Mouse (Mus musculus): ENCODE results near the gene Galnt16.
A peak's percentile ranks its signal among the peaks of the same experiment; 100 is the strongest.

Gene Galnt16

DNA sequence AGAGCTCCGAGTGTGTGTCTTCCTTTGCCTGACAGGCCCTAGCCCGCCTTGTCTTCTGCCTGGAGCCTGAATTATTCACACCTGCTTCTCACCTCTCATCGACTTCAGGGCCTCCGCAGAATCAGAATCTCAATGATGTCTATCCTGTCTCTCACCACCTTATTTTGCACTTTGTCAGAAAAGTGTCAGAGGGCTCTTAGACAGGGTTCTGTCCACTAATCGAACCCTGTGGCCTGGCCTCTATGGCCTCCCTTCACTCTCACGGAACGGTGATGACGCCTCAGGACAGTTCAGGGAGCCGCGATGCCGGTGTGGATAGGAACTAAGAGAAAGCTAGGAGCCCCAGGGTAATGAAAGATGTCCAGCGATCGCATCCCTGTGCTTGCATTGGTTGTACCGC, at the start of gene Galnt16:
Galnt16 (plus strand) TSS at position 301 of the 400 bp plus-strand sequence.
- DNase-seq: no peak

DNA sequence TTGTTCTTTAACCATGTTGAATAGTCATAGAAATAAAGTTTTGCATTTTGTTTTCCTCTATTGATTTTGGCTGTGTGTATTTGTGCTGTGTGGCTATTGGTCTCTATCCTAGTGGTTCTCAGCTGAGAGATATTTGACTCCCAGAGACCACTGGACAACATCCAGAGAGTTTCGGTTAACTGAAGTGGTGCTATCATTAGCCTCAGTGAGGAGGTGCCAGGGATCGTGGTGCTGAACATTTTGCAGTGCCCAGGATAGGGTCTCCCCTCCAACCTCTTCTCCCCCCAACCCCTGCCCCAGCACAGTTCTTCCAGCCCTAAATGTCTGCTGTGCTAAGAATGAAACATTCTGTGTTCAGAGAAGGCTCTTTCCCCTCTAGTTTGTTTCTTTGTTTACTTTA, 47.9 kb upstream of the Galnt16 start:
- no peak for DNase-seq

DNA sequence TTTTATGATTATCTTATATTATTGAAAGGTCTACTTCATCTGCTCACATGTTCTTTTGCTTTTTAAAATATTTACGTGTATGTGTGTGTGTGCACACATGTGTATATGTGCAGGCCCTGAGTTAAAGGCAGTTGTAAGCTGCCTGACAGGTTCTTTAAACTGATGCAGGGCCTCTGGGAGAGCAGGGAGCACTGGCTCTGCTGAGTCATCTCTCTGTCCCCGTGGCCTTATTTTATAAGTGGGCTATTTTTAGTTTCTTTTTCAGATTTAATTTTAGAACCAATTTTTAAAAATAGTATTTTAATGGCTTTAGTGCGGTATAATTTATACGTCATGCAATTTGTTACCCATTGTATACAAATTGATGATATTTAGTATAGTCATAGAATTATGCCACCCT, 46.2 kb upstream of the Galnt16 start:
- no peak for DNase-seq

- no peak for DNase-seq
Observed at GRCm38 (mm10) chr12:80473731-80474130, 44.3 kb upstream of the Galnt16 start.

DNA sequence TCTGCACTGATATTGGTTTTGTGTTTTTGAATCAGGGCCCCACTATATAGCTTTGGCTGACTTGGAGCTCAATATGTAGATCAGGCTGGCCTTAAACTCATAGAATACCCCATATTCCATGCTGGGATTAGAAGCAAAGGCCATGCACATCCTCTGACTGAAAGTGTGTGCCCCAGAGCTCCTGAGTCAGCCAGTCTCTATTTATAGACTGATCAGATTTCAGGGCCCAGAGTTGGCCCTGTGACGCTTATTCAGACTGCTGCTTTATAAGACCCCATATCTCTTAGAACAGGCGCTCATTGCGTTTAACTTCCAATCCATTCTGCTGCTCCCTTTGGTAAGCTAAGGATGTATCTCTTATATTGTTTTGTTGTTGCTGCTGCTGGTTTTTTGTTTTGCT, 38.1 kb upstream of the Galnt16 start:
- DNase-seq: no peak

DNA sequence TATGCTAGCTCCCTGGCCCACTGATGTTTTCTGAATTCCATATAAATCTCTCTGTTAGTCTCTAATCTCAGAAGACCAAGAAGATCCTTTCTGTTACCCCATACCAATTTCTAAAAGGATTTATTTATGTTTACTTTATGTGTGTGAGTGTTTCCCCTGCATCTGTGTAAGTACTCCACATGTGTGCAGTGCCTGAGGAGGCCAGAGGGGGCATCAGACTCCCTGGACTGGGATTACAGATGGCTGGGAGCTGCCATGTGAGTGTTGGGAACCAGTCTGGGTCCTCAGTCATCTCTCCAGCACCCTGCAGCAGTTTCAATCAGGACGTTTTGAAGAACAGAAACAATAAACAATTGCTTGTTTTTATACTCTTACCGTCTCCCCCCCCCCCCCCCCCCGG, 34.7 kb upstream of the Galnt16 start:
- peak; percentile 12 for DNase-seq

DNA sequence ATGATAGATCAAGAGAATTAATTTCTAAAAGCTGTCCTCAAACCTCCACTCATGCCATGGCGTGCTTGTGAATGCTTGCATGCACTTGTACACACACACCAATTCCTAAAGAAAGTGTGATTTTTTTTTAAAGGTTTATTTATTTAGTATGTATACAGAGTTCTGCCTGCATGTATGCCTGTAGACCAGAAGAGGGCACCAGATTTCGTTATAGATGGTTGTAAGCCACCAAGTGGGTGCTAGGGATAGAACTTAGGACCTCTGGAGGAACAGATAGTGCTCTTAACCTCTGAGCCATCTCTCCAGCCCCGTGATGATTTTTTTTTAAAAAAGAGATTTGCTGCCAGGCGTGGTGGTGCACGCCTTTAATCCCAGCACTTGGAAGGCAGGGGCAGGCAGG, 24.8 kb upstream of the Galnt16 start:
- no peak for DNase-seq

- no peak for DNase-seq
Observed at GRCm38 (mm10) chr12:80495691-80496090, 22.4 kb upstream of the Galnt16 start.

DNA sequence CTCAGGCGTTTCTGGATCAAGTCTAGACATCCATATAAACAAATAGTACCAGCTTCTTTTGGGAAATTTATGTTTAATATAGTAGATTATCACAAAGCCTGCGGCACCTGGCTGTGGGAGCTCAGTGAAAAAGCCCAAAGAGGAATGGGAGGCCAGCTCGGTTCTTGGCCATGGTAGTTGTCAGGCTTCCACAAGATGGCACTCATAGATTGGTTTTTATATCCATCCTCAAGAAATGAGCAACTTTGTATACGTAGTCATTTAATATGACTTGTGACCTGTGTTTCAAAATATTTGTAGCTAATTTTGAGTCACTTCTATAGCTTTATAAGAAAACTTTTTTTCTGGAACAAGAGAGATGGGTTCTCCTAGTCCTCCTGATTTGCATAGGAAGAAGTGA, 19.7 kb upstream of the Galnt16 start:
- DNase-seq: no peak

DNA sequence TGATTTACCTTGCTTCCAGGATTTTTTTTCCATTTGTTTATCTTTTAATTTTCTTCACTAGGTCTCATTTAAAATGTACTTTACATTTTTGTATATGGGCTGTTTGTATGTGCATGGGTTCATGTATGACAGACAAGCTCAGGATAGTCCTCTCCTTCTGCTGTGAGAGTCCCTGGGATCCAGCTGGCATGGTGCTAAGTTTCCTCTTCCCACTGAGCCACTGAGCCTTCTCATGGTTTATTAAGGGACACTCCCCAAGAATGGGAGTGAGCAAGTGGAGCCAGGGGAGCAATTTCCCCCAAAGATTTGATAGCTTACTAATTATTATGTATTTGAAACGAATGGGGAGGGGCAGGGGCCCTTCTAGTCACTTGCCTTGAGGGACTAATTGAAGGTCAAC, 17.6 kb upstream of the Galnt16 start:
- DNase-seq: no peak

- DNase-seq: no peak
Observed at GRCm38 (mm10) chr12:80504718-80505117, 13.4 kb upstream of the Galnt16 start.

DNA sequence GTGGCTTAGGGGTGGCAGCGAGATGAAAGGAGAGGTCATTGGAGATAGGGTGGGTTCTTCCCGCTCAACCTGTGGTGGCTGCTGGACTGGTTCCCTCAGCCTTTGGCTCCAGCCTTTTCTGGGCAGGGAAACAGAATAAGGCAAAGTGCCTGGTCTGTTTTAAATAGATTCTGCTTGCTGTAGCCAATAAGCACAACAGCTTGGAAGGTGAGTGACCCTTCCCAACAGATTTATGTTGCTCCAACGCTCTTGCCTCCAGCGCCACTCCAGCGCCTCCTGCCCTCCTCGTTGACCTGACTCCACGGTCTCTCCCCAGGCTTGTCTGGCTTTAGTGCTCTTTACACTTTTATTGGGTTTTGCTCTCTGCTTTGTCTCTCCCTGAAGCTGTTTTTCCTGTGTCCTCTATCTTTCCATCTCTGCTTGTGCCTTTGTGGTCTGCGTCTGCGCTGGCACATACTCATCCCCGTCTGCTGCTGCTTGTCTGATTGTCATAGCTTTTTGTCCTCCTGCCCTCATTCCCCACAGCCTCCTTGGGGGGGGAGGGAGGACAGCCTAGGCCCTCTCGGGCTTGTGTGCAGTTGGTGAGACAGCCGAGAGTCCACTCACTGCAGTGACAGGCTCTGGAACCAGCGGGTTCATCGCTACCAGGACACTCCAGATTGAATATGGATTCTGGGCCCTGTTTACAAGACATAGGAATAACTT, 10.9 kb upstream of the Galnt16 start:
- no peak for DNase-seq

- DNase-seq: peak; percentile 17
Observed at GRCm38 (mm10) chr12:80518393-80518756, 298 bp downstream of the Galnt16 start.

DNA sequence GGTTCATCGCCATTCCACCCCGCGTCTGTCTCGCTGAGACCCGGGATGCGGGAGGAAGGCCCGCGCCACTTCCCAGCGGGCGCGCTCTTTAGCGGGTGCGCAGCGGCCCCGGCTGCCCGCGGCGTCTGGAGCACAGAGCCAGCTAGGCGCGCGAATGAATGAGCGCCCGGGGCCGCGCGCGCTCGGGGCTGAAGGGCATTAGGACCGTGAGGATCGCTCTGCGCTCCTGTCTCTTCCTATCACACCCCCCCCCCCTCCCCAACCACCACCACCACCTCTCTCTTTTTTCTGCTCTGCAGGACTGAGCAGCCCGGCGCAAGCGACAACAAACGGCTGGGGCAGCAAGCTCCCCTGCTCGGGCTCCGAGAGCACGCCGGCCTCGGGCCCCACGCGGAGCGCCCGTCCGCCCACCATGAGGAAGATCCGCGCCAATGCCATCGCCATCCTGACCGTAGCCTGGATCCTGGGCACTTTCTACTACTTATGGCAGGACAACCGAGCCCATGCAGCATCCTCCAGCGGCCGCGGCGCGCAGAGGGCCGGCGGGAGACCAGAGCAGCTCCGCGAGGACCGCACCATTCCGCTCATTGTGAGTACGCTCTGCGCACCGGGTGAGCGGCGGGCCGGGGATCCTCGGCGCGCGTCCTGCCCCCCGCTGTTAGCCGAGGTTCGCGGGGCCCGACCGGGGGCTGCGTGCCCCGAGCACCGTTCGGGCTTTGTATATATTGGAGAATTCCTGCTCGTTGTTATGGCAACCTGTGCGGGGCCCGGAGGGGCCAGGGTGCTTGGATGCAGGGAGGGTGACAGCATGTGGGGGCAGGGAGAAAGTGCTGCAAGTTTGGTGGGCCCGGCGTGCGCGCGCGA, 912 bp downstream of the Galnt16 start:
- peak; percentile 21 for DNase-seq

DNA sequence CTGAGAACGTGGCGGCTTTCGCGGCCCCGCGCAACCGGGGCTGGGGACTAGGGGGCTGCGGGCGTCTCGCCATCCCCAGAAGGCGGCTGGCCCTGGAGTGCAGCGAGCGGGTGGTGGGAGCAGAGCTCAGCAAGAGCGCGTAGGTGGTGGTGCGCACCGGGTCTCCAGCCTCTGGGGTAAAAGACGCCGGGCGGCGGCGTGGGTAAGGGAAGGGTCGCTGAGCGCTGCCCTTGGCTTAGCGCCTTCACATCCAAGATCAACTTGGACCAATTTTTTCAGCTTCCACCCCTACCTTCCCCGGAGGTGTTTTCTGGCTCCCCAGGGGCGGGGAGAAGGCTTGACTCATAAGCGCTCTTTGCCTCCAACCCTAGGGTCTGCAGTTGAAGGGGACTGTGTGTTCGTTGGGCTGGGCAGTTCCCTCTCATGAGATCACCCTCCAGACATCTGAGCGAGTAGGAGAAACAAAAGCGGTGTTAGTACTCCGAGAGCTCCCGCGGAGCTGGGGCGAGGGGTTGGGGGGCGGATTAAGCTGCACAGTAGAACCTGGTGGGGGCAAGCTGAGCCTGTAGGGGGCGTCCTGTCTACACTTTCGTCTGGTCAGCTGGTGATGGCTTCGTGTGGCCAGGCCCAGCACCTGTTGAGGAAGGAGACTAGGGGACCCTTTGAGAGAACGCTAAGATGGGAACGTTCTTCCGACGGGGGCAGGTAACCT, 1.7 kb downstream of the Galnt16 start:
- peak; percentile 20 for DNase-seq

DNA sequence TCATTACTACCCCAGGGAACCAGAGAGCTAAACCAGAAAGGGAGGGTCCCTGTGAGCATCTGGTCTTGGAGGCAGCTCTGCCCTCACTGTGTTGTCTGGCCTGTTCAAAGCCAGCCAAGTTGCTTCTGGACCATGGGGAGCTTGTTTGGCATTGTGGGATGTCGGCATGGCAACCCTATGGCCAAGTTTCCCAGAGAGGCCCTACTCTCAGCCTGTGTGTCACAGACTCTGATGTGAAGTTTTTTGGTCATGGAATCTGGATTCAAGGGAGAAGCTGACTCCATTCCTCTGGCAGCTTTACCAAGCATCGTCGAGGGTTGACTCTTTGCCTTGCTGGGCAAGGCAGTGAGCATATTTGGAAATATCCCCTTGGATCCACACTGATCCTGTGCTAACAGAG, 3.9 kb downstream of the Galnt16 start:
- DNase-seq: no peak

DNA sequence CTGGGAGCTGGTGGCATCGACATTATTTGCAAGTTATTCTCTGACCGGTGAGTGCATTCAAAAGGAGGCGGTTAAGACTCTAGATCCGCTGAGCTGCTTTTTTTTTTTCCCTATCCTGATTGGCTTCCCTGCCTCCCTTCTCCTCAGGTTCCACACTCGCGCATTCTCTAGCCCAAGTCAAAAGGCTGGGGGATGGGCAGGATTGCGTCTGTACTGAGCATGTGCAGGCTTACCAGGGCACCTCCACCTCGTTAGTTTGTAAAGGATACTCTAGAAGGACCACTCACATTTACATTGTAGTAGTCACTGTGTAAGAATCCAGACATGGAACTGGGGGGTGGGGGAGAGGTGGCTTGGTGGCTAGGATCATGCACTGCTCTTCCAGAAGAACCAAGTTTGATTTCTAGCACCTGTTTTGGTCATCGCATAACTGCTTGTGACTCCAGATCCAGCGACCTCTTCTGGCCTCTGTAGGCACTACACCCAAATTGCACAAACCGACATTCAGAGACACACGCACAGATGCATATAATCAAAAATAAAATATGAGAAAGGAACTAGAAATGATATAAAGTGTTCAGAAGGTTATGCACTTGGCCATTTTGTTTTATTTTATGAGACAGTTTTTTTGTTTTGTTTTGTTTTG, 6.3 kb downstream of the Galnt16 start:
- DNase-seq: no peak

GRCm38 (mm10) chr12:80525513-80525912, 7.4 kb downstream of the Galnt16 start:
- DNase-seq: no peak

DNA sequence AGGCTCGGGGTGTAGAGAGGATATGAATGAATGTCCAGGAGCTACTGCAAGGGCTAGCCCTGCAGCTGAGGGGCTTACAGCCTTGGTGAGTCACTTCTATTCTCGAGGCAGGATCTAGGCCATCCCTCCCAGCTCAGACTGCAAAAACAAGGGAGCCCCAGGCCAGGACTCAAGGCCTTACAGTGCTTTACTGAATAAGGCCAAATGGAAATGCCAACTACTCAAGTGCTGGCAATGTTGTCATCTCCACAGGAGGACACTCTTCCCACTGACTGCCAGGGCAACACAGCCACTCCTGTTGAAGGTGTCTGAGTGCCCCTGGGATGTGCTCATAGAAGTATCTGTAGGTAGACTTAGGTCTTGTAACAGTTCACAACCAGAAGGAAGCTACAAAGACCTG, 8.4 kb downstream of the Galnt16 start:
- no peak for DNase-seq

DNA sequence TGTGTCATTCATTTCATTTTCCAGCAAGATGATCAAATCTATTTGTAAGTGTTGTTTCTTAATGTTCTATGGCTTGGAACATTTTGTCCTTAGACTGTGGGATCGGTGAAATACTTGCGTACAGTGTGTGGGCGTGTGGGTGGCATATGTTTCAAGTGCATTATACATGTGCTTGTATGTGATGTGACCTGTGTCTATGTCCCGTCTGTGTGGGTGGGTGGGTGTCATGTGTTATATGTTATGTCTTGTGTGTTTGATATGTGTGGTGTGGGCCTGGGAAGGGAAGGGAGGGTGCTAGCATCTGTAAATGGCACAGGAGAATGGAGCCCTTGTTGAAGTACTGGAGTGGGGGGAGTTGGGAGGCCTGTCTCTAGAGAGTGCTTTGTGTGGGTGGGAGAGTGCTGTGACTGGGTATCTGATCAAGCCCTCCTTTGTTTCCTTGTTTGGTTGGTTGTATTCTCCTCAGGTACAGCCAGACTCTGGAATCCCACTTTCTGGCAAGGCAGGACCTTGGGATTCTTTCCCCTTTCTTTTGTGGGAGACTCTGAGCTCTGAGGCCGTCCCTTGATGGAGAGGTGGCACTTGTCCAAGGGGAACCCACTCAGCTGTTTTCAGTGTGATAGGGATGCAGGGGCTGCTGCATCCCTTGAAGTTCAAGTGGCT, 9.8 kb downstream of the Galnt16 start:
- DNase-seq: no peak

GRCm38 (mm10) chr12:80530052-80530451, 12.0 kb downstream of the Galnt16 start:
- no peak for DNase-seq

DNA sequence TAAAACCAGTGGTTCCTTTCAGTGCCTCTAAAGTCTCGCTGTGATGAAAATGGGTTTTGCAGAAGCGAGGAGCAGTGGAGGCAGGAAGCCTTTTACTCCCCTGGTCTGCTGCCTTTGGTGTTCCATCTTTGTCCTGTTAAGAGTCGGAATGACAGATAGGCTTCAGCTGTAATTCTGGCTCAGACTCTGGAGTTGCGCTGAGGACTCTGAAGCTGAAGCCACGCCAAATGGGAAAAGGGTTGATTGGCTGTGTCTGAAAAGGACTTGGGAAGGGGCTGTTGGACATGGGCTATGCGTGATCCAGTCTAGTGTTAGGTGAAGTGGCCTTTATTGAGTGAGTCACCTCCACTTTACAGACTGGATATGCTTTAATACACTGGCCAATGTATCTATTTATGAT, 12.6 kb downstream of the Galnt16 start:
- DNase-seq: no peak

DNA sequence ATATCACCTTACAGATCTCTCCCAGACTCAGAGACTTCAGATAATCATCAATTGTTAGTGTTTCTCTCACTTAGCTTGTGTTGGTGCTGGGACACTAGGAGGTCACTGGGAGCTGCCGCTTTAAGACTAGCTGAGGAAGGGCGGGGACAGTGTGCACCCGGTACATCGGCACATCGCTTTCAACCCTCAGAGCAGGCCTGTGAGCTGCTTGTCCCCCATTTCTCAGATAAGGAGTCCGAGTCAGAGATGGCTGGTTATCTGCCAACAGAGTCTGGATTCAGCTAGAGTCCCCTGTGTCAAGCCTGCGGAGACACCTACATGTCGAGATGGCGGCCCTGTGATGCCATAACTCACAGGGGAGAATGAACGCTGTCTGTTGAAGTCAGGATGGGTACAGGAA, 13.5 kb downstream of the Galnt16 start:
- no peak for DNase-seq
